Mouse (Mus musculus) left cerebral cortex, postnatal 36 days (tissue): ENCODE results near the gene Atp5d. TPM values are rescaled to one million over a fixed set of nuclear protein-coding genes. Genes with fewer than 3 reads are reported as not detected.

Experiments
- DNase-seq, 2 experiments: peaks; one replicate each; pipeline ENCODE4 v3.0.0; 2021 to 2022; ENCODE audit warnings: low spot score in 2 of 2, mixed read lengths in 1 of 2
- intact Hi-C: fragments of 180-260 bp; cut with DNase I; formaldehyde crosslinking; loops from one replicate; pipeline ENCODE4 v1.15.1; 2025
- total RNA-seq, 2 experiments: library from RNA; stranded (reverse); gene quantifications; 2 replicates each; pipeline ENCODE4 v1.2.3; 2021

Gene Atp5d
- total RNA-seq, 2 experiments from 2014 or later: 334 to 384 TPM

DNA sequence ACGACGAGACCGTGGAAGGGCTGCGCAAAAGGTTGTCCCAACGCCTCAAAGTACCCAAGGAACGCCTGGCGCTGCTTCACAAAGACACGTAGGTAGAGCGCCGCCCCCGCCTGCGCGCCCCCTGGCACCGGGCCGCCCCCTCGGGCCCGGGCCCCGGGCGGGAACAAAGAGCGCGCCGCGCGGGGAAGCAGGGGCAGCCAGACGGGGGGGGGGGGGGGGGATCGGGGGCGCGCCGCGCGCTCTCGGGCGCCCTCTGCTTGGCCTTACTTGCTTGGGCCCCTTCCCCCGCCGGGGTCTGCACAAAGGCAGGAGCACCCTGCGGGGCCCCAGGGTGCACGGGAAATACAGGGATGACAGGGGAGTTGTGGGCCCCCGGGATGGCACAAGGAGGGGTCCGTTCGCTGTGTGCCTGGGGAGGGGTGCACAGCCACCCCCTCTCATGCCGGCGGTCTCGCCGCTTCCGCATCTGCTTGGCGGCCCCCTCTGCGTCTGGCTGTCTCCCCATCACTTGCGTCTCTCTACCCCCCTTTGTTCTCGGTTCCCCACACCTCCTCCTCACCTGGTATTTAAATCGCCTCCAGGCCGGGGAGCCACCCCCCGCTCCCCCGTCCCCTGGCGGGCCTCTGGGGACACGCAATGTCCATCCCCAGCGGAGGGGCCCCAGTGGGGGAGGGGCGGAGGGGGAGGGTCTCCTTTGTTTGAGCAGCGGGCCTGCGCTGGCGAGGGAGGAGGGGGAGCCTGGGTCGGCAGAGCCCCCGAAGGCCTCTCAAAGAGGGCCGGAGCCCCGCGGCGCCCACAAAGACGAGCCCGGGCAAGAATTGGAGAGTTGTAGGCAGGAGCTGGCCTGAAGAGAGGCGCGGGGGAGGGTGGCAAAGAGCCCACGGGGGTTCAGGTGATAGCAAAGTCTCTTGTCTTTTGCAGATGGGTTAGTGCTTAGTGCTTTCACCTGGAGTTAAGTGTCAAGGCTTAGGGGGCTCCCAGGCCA, 12.1 kb downstream of the Atp5d start:
- no peak for DNase-seq
- intact Hi-C loops: no loop called here

DNA sequence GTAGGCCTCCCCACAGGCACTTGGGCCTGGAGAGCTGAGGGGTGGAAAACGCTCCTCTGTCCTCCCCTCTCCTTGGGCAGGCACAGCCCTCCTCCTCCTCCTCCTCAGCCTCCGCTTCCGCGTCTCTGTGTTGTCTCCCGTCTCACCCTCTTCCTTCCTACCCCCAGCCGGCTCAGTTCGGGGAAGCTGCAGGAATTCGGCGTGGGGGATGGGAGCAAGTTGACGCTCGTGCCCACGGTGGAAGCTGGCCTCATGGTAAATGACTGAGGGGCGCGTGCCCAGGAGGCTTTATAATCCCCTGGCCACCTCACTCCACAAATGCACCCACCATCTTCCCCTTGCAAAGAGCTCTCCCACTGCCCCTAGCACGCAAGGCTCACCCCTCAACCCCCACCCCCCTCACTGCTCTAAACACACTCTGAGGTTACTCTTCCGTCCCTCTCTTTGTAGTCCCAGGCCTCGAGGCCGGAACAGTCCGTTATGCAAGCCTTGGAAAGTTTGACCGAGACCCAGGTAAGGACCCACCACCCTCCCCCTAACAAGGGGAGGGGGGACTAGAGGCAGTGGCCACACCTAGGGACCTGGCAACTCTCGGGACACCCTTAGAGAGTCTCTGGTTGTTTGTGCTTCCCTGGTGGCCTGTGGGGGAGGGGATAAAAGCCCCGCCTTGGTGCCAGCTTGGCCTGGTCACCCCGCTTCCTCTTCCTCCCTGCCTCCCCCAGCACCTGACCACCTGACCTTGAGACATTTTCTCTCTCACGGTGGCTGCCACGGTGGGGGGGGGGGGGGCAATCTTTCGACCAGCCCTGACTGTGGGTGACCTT, 13.0 kb downstream of the Atp5d start:
- DNase-seq: peak; percentile 71
- intact Hi-C loops: no loop called here

DNA sequence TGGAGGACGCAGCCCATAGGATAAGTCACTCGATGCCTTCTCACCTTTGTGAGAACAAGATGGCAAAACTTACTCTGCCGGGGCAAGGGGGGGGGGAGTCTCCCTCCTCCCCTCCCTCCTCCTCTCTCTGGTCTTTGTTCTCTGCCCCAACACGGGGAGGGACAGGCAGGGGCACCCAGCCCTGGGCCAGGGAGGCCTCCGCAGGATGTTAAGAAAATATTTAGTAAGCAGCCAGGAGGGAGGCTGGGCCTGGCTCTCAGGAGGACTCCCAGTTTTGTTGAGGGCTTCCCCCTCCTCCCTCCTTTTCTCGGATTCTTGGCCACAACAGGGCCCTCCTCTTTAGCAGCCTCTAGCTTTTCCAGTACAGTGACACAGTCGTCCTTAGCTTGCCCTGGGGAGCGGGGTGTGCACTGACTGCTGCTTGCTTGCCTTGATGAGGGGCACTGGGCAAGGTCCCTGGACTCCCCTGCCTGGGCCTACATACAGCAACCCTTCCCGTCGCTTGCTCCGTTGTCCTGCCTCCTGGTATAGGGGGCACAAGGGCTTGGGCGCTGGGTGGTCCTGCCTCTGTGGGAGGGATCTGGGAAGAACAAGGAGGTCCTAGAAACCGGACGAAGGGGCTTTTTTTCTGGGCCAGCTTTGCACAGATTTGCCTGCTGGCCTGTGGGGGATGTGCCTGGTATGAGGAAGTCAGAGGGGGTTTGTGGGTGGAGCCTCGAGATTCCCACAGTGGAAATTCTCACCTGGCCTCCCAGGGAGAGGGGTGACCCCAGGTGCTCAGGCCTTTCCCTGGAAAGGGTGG, 13.8 kb downstream of the Atp5d start:
- intact Hi-C loops: no loop called here
- peak; percentile 33 to 45 for DNase-seq

DNA sequence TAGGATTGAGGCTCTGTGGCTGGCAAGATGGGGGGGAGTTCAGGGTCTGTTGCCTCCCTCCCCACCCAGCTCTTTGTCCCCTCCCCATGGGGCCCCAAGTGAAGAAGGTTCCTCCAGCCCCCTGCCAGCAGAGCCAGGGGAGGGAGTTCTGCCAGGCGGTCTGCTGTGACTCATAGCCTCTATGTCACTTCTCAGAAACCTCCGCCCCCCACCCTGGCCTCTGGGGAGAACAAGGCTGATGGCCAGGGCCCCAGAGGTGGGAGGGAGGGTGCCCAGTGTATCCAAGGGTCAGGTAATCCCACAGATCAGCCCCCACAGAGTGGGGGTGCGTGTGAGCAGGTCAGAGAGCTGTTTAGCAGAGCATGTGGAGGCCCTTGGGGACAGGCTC, 14.4 kb downstream of the Atp5d start:
- peak; percentile 18 to 20 for DNase-seq
- intact Hi-C loops: no loop called here

DNA sequence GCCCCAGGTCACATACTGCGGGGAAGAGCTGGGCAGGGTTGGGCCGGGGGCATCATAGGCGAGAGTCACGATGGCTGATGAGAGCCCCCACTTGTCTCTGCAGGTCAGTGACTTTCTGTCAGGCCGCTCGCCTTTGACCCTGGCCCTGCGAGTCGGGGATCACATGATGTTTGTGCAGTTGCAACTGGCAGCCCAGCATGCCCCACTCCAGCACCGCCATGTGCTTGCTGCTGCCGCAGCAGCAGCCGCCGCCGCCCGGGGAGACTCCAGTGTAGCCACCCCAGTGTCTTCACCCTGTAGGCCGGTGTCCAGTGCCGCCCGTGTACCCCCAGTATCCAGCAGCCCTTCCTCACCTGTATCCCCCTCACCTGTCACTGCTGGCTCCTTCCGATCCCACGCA, 15.3 kb downstream of the Atp5d start:
- intact Hi-C loops: no loop called here
- no peak for DNase-seq

DNA sequence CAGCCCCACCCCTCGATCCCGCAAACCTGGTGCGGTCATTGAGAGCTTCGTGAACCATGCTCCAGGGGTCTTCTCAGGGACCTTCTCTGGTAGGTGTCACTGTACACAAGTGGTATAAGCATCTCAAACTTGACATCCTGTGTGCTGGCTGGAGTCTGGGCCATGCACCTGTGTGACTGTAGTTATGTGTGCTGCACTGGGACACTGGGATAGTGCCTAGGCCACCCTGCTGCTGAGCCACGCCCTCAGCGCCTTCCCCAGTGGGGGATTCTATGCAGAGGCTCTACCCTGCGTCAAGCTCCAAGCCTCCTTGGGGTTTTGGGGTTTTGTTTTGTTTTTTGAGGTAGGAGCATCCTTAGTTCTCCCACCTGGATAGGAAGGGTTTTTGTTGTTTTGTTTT, 16.0 kb downstream of the Atp5d start:
- no peak for DNase-seq
- intact Hi-C loops: no loop called here

DNA sequence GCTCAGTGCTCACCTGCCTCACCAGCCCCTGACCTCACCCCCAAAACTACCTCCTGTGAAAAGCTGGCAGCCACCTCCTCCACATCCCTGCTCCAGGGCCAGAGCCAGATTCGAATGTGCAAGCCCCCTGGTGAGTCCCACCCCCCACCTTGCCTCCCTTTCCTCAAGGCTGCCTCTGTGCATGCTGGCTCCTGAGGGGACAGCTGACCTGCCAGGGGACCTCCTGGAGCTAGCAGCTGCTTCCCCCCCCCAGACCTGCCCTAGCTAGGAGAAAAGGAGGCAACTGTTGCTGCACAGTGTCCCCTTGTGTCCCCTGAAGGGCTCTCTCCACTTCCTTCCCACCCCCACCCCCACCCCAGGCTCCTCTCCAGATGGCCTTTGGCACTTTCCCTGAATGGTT, 16.8 kb downstream of the Atp5d start:
- intact Hi-C loops: no loop called here
- DNase-seq: no peak

DNA sequence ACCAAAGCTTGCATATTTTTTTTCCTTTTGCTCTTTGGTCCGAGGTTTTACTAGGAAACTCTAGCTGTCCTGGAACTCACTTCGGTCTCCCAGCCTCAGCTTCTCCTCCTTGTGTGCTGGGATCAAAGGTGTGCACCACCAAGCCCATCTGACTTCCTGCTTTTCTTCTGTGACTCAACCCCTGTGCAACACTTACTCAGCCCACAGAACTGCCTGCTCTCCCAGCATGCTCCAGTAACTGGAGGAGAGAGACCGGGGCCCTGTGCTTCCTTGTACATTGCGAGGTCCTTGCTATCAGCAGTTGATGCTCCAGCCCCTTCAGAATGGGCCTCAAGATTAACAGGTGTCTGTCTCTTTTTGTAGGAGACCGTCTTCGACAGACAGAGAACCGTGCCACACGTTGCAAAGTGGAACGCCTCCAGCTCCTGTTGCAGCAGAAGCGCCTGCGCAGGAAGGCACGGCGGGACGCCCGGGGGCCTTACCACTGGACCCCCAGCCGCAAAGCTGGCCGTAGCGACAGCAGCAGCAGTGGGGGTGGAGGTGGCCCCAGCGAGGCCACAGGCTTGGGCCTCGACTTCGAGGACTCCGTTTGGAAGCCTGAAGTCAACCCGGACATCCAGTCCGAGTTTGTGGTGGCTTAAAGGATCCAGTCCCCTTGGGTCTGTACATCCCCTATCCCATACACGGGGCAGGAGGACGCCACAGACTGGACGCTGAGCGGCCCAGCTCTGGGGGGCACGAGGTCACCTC, 17.7 kb downstream of the Atp5d start:
- DNase-seq: peak; percentile 25 to 45
- intact Hi-C loops: no loop called here

DNA sequence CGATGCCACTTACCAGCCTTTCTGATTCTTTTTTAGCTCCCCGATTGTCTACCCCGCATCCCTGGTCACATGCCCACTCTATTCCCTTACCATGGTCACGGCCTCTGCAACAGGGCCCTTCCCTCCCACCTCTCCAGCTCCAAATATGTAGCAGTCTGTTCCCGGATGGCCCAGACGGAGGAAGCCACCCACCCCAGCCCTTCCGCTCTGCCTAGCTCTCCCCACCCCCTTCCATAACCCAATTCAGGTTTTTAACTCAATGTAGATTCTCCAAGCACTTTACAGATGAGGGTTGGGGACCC, 18.3 kb downstream of the Atp5d start:
- peak; percentile 34 to 39 for DNase-seq
- intact Hi-C loops: loop anchor here (1.0 kb wide), 1 partner anchor 7 kb away; no protein-coding TSS in a partner anchor

DNA sequence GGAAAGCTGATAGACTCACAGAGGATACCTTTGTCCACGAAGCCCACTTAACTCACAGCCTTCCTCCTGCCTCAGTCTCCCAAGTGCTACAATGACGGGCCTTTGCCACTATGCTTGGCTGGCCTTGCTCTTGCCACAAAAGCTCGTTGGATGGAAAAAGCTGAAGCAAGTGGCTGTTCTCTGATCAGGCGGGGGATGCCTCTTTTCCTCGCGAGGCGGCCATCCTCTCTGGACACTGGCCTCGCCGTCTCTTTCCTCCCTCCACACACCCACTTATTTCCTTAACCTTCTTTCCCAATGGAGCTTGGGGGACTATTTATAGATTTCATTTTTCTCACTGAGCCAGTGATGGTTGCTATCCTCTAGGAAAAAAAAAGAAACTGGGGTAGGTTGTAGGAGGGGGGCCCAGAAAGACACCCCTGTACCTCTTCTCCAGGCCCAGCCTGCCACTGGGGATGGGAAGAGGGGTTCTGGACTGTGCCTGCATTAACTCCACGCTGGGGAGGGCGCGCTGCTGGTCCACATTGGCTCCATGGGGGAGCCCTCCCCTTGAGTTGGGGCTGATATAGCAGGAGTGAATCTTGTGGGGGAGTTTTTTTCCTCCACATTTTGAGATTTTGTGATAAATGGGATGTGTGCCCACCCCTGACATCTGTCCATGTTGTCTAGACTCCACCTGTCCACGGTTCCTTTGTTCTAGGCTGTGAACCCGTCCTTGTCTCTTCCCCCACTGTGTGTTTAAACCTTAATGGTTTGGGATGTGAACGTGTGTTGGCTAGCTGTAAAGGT, 18.9 kb downstream of the Atp5d start:
- DNase-seq: peak; percentile 47 to 58
- intact Hi-C loops: loop anchor here (1.0 kb wide), 1 partner anchor 8 kb away; no protein-coding TSS in a partner anchor

DNA sequence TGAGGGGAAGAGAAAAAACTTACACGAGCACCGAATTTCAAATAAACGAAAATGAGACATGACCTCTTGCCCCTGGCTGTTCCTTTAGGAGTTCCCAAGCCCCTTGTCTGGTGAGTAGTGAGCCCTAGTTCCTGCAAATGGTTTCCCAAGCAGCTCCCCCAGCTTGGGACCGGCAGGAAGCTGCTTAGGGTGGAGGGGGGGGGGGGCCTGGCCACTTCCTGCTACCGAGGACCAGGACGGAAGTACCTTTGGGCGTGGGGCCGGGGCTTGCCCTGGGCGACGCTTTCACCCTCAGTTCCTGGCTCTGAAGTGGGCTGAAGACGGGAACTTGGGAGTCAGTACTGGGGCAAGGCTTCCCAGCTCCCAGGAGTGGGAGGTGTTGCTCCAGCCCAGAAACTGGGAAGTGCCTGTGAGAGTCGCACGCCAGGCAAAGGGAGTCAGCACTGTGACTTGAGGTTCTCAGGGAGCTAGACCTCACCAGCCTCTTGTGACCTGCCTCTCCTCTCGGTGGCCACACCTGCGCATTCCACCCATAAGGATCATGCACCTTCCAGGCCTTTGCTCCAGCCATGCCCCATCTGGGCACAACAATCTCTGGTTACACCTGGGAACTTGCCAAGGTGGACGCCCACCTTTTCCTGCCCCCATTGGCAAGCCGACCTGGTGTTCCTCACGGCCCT, 20.0 kb downstream of the Atp5d start:
- intact Hi-C loops: no loop called here
- DNase-seq: peak; percentile 58 to 59

DNA sequence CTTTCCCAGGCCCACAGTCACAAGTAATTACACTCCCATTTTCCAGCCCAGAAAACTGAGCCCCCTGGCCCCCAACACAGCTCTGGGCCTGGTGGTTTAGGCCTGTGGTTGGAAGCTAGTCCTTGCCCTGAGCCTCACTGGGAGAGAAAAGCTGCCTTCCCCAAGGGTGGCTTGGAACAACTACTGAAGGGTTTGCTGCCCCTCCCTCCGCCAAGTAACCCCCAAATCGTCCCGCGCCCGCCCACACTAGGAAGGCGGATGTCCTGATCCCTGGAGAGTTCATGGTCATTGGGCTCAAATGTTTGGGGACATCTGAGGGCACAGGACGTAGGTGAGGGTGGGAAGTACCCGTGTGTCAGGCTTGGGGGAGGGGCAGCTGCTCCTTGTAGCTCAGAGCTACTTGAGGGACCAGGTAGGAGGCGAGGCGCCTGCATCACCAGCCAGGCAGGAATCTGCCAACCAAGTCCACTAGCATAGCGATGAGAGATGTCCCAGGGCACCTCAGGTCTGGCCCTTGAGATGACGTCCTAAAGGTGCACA, 20.7 kb downstream of the Atp5d start:
- DNase-seq: peak in 1 of 2 experiments; percentile 37
- intact Hi-C loops: no loop called here

DNA sequence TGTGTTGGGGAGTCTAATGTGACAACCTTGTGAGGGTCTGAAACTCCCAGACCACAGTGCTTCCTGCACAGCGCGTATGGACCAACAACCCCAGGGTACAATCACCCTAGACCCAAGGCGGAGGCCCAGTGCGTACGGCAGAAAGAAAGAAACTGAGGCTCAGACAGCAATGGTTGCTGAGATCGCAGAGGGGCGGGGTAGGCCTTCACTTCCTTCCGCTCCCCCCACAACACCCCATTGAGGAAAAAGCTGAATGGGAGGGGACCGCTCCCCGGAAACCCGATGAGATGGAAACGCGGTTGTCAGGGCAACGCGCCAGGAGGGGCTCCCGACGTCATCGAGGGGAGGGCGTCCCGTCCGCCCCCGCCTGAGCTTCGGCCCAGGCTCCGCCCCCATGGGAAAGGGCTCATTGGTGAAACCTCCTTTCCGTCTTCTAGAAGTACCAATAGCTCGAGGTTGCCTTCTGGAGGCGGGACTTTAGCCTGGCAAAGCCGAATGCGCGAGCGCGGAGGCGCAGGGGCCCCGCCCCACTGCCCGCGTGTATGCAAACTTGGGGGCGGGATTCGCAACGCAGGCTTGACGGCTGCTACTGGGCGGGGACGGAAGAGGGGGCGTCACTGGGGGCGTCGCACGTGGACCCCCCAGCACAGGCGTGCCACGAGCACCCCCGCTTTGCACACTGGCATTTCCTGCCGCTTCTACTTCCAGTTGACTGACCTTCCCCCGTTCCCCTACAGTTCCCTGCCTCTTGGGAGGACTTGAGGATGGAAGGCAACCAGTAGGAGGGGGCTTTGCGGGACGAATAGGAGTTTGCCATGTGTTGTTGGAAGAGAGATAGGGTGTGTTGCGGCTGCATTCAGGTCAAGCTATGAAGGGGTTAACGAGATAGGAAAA, 21.4 kb downstream of the Atp5d start:
- peak; percentile 98 to 99 for DNase-seq
- intact Hi-C loops: no loop called here

DNA sequence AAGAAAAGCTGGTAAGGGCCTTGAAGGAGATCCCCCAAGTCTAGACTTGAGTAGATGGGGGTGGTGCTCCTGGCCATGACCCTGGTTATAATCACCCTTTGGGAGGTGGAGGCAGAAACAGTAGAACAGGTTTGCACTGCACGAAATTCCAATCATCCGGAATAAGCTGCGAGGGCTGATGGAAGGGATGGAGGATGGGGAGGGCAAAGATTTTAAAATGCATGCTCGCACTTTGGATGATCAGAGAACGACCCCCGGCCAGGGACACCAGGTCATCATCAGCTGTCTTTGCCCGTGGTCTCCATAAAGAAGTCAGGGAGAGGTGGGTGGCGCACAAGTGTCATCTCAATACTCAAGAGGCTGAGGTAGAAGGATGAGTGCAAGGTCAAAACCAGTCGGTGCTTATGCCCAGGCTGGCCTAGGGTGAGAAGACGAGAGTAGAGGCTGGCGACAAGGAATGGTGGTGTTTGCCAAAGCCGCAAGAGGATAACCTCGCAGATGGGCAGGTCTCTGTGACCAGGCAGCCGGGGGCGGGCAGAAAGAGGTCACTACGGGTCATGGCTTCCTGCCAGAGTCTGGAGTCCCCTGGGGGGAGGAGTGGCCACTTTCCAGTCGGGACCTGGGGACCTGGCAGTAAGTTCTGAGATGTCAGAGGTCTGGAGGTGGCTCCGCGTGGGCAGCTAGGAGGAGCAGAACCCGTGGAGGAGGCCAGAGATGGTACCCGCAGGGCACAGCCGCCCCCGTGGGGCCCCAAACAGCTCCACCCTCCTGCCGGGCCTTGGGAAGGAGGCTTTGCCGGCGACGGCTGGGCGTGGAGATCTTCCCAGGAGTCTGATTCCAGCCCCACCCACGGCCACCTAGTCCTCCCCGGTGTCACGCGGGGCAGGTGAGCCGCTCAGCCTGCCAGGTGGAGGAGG, 22.3 kb downstream of the Atp5d start:
- intact Hi-C loops: no loop called here
- peak in 1 of 2 experiments; percentile 50 for DNase-seq

DNA sequence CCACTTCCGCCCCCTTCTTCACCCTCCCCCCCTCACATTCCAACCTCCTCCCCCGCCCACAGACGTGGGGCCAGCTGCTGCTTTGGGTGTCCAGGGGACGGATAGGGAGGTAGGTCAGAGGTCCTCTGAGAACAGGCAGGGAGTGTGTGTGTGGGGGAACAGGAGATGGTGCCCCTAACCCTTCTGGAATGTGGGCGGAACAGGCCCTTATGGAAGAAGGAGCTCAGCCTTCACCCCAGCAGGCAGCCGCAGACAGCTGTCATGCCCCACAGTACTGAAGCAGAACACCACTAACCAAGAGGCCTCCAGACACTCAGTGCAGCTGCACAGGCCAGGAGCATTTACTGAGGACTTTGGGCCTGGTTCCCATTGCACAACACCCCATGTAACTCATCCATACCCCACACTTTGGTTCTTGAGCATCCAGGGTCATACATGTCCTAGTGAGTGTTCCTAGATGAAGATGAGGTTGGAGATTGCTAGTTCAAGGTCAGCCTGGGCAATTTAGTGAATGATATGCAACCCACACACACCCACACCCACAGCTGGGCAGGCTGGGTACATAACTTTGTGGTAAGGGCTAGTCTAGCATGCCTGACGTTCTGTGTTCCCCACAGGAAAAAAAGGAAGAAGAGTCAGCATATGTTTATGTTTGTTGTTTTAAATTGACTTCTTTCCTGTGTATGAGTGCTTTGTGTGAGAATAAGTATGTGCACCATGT, 23.2 kb downstream of the Atp5d start:
- intact Hi-C loops: no loop called here
- no peak for DNase-seq
